Mouse (Mus musculus) mouse embryonic stem cell (cell line): ENCODE measurements around the gene Trappc12.

Source experiments
- in situ Hi-C, 2 experiments: fragments of 300-500 bp; cut with MboI; formaldehyde crosslinking; loops; 1 replicate in 1 of 2; 3 replicates in 1 of 2; pipeline ENCODE4 v1.14.3; 2019 to 2020; ENCODE audit warnings: low sequenced_read_pairs in 2 of 2, low pct_unique_long_range_greater_than_20kb in 1 of 2, mixed read lengths in 1 of 2; ENCODE audit not compliant: unreplicated experiment in 1 of 2

The Trappc12 gene

GRCm38 (mm10) chr12:28750021-28750633, at the start of gene Trappc12:
Gene Trappc12 (minus strand): TSS chr12:28750472.
- in situ Hi-C loops, result no loop called here

- in situ Hi-C loops, result no loop called here
Observed at GRCm38 (mm10) chr12:28799798-28800411, 49.6 kb upstream of the Trappc12 start.

DNA sequence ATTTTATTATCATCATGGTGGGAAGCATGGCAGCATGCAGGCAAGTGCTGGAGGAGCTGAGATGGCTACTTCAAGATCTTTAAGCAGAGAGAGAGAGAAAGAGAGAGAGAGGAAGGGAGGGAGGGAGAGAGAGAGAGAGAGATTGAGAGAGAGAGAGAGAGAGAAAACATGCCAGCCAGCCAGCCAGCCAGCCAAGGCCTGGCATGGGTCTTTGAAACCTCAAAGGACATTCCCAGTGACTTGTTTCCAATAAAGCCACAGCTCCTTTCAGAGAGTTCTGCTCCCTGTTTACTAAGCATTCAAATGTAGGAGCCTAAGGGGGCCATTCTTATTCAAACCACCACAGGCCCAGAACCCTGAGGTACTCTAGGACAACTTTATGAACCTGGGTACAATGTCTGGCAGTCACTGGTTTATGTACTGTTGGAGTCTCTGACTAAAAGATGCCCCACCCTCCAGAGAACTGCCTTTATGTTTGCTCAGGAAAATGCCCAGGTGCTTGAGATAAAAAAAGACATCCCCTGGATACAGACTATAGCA, 46.7 kb upstream of the Trappc12 start:
- in situ Hi-C loops, result no loop called here

GRCm38 (mm10) chr12:28795041-28795440, 44.8 kb upstream of the Trappc12 start:
- in situ Hi-C loops, result no loop called here

DNA sequence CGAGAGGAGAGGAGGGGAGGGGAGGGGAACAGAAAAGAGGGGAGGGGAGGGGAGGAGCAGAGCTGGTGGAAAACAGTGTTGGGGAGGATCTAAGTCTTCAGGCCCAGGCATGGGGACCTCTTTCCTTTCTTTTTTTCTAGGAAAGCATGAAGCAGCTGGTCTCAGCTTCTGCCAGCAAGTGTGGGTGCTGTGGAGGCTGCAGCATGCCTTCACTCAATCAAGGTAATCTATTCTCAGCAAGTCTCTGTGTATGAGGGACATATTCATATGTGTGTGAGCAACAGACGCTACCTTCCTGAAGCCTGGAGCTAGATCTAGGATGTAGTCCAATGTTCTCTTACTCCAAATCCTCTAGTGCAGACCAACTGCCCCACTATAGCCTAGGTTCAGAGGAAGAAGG, 43.4 kb upstream of the Trappc12 start:
- in situ Hi-C loops, result no loop called here

DNA sequence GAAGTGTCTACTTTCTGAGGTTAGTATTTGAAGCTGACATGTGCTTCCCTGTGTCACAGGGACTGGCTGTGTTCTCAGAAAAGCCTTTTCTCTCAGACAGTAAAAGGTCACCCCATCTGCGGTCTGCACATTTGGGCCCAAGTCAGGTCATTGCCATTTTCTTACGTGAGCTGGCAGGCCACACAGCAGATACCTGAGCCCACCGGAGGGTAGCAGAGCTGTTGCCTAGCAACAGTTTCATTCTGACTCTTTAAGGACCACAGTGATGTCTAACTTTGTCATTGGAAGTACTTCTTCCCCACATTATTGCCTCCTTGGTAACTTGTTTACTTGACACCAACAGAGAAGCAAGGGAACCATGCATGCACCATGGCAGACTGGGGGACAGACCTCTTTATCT, 42.3 kb upstream of the Trappc12 start:
- in situ Hi-C loops, result no loop called here

DNA sequence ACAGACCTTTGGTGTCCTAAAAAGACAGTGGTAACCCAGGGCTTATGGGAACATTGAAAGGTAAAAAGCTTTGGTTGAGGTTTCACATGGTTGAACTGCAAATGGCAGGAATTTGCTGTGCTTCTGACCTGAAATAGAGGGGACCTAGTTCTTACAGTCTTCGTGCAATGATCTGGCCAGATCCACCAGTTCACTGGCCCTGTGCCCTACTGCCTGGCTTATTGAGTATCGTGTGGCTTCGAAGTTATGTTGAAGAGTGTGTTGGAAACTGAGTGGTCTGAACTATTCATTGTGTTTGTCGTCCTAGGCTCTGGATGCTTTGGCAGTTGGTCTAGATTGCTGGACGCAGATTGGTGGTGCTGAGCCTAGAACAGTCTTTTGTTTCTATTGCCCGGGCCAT, 36.0 kb upstream of the Trappc12 start:
- in situ Hi-C loops, result no loop called here

DNA sequence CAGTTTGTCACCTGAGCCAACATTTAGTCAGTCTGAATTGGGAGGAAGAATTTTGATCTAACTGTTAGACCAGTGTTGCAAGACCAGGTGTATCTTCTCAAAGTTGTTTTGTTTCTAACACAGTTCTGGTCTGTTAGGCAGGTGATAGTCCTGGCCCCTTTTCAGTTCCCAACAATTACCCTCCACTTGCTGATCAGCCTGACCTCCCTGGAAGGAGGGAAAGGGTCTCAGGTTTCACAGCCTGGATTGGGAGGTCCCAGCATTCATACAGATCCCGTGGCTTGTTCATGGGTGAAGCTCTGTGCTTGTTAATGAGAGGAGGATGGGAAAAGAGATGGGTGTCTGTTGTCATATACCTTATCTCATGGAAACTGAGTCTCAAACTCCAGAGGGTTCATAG, 35.0 kb upstream of the Trappc12 start:
- in situ Hi-C loops, result no loop called here

- in situ Hi-C loops, result no loop called here
Observed at GRCm38 (mm10) chr12:28784864-28785263, 34.6 kb upstream of the Trappc12 start.

DNA sequence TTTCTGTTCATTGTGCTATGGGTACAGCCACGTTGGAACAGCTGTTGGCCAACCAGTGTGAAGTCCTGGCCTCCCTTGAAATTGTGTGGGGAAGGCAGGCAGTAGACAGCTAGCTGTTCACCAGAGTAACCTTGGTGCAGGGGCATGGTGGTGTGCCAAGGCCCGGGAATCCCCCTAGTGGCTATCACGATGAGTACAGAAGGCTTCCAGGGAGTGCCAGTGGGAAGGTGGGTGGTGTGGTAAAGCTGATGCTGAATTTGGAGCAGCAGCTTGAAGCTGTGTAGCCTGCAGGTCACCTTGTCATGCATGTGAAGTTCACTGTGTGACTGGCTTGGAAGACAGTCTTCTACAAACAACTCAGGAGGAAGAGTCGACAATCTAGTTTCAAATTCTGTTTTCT, 34.1 kb upstream of the Trappc12 start:
- in situ Hi-C loops, result no loop called here

- in situ Hi-C loops, result no loop called here
Observed at GRCm38 (mm10) chr12:28782637-28783036, 32.4 kb upstream of the Trappc12 start.

- in situ Hi-C loops, result no loop called here
Observed at GRCm38 (mm10) chr12:28780180-28780579, 29.9 kb upstream of the Trappc12 start.

DNA sequence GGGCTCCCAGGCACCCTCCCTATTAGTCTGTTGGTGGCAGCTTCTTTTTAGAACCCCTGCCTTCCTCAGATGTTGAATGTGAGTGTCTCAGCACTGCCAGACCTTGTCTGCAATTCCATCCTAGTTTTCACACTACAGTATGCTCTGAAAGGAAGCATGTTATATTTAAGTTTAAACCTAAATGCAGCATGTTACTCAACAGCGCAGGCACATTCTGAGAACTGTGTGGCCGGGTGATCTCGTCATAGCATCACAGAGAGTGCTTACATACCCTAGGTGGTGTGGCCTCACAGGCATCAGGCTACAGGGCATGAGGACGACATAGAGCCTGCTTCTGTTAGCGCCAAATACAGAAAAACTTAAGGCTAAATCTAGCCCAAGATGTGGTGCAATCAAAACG, 25.4 kb upstream of the Trappc12 start:
- in situ Hi-C loops, result no loop called here

GRCm38 (mm10) chr12:28775120-28775519, 24.8 kb upstream of the Trappc12 start:
- in situ Hi-C loops, result no loop called here

GRCm38 (mm10) chr12:28773815-28774214, 23.5 kb upstream of the Trappc12 start:
- in situ Hi-C loops, result no loop called here

DNA sequence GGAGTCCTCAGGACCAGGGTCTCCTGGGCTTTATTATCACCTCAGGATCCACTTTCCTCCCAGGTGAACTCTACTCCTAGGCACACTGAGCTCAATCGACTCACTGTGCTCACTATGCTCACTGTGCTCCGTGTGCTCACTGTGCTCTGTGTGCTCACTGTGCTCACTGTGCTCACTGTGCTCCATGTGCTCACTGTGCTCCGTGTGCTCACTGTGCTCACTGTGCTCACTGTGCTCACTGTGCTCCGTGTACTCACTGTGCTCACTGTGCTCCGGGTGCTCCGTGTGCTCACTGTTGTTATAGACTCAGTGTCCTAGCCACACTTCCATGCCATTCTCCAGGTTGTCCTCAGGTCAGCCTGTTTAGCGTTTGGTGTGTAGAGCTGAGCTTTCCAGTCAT, 19.7 kb upstream of the Trappc12 start:
- in situ Hi-C loops, result no loop called here

GRCm38 (mm10) chr12:28756019-28756418, 5.7 kb upstream of the Trappc12 start:
- in situ Hi-C loops, result no loop called here

- in situ Hi-C loops, result no loop called here
Observed at GRCm38 (mm10) chr12:28751508-28752263, 1.4 kb upstream of the Trappc12 start, which contains the start of gene Eipr1. Gene Eipr1 (plus strand): TSS chr12:28751803.

- in situ Hi-C loops, result no loop called here
Observed at GRCm38 (mm10) chr12:28750876-28751275, 604 bp upstream of the Trappc12 start.
